Mouse (Mus musculus) megakaryocyte, adult 5-6 weeks (primary cell): Measurements from ENCODE around the gene G430095P16Rik. TPM values are rescaled to one million over a fixed set of nuclear protein-coding genes. Genes with fewer than 3 reads are reported as not detected.

Experiments used
- ATAC-seq: 2 replicates; pipeline ENCODE4 v1.8.0; 2016; ENCODE audit warnings: mild to moderate bottlenecking, inconsistent platforms; ENCODE audit not compliant: poor library complexity, severe bottlenecking
- total RNA-seq, 2 experiments: library from RNA; stranded (forward) in 1 of 2; stranded (reverse) in 1 of 2; fragments of 153-499, 151-499 nt in 1 of 2; fragments of 221-1000, 200-1000 nt in 1 of 2; gene quantifications; 2 replicates each; pipeline versions ENCODE4 v1.2.3 to v1.2.4; 2015 to 2017

G430095P16Rik gene
- total RNA-seq, 2 experiments from 2014 or later: 25.5 to 40.4 TPM

- ATAC-seq: no peak
Observed at GRCm38 (mm10) chr8:84718959-84719690, 3.7 kb upstream of the G430095P16Rik start.

GRCm38 (mm10) chr8:84722530-84722849 lies 317 bp upstream of the G430095P16Rik start:
- ATAC-seq: no peak

- ATAC-seq: peak; percentile 20
Observed at GRCm38 (mm10) chr8:84723571-84723900, 729 bp downstream of the G430095P16Rik start.

GRCm38 (mm10) chr8:84724683-84725082 lies 1.9 kb downstream of the G430095P16Rik start:
- no peak for ATAC-seq

GRCm38 (mm10) chr8:84725246-84725940 lies 2.6 kb downstream of the G430095P16Rik start:
- ATAC-seq: 0 out of 2 replicates have a peak, but pooled peaks have one; percentile 1

GRCm38 (mm10) chr8:84725941-84726259 lies 3.1 kb downstream of the G430095P16Rik start:
- peak; percentile 44 for ATAC-seq

GRCm38 (mm10) chr8:84728474-84728873 lies 5.7 kb downstream of the G430095P16Rik start:
- ATAC-seq: no peak

- no peak for ATAC-seq
Observed at GRCm38 (mm10) chr8:84729921-84730362, 7.1 kb downstream of the G430095P16Rik start.

- peak; percentile 36; the same call in 1 of the 2 replicates for ATAC-seq
Observed at GRCm38 (mm10) chr8:84730541-84731370, 7.9 kb downstream of the G430095P16Rik start.

GRCm38 (mm10) chr8:84731371-84732177 lies 8.8 kb downstream of the G430095P16Rik start:
- ATAC-seq: no peak

GRCm38 (mm10) chr8:84732545-84732944 lies 9.7 kb downstream of the G430095P16Rik start:
- no peak for ATAC-seq

GRCm38 (mm10) chr8:84732996-84733395 lies 10.2 kb downstream of the G430095P16Rik start:
- no peak for ATAC-seq

- ATAC-seq: no peak
Observed at GRCm38 (mm10) chr8:84733959-84734358, 11.2 kb downstream of the G430095P16Rik start.

- ATAC-seq: no peak
Observed at GRCm38 (mm10) chr8:84734680-84735079, 11.9 kb downstream of the G430095P16Rik start.

GRCm38 (mm10) chr8:84735597-84735996 lies 12.8 kb downstream of the G430095P16Rik start:
- ATAC-seq: no peak

- ATAC-seq: no peak
Observed at GRCm38 (mm10) chr8:84736521-84736920, 13.7 kb downstream of the G430095P16Rik start.

- peak; percentile 98 for ATAC-seq
Observed at GRCm38 (mm10) chr8:84737608-84738007, 14.8 kb downstream of the G430095P16Rik start.

GRCm38 (mm10) chr8:84738266-84738665 lies 15.5 kb downstream of the G430095P16Rik start:
- ATAC-seq: no peak

GRCm38 (mm10) chr8:84738715-84739400 lies 16.1 kb downstream of the G430095P16Rik start:
- no peak for ATAC-seq

- no peak for ATAC-seq
Observed at GRCm38 (mm10) chr8:84739401-84739742, 16.6 kb downstream of the G430095P16Rik start.
